In genomic region chr13:107626670-107627069, GRCm38 (mm10) we compare ENCODE assay signal across 17 mouse cellular contexts.
"Had no signal": no experiment of that assay in that cellular context is flagged by ENCODE, and none has a peak within 500 bp of the region (broad histone marks: within the 10 kb centered on the region; RNA-seq: fewer than 3 reads in every experiment).

No protein-coding gene starts in this region.

- DNase-seq: kidney, postnatal 25 days; layer of hippocampus, postnatal 36 days; liver, embryonic 13.5 days; lung, adult 2 months; lung, postnatal 14 days; lung, postnatal 4 days; retina, postnatal 1 day; right cerebral cortex, postnatal 25 days; spleen, adult 18-20 months; thymus, postnatal 25 days had no signal

- H3K4me3 ChIP-seq: left cerebral cortex, adult 2 months; liver, embryonic 13.5 days; midbrain, embryonic 15.5 days; myocyte; neural tube, embryonic 13.5 days; stomach, embryonic 15.5 days had no signal

- H3K4me2 ChIP-seq: liver, embryonic 13.5 days; midbrain, embryonic 11.5 days; midbrain, embryonic 15.5 days; neural tube, embryonic 13.5 days; stomach, embryonic 15.5 days had no signal

- H3K9ac ChIP-seq: liver, embryonic 13.5 days; midbrain, embryonic 15.5 days; neural tube, embryonic 13.5 days; stomach, embryonic 15.5 days had no signal

- H3K4me1 ChIP-seq: liver, embryonic 13.5 days; midbrain, embryonic 15.5 days; neural tube, embryonic 13.5 days; stomach, embryonic 15.5 days had no signal

- H3K27ac ChIP-seq: left cerebral cortex, adult 2 months; liver, embryonic 13.5 days; midbrain, embryonic 15.5 days; neural tube, embryonic 13.5 days; stomach, embryonic 15.5 days had no signal

- H3K36me3 ChIP-seq: liver, embryonic 13.5 days; midbrain, embryonic 15.5 days; neural tube, embryonic 13.5 days; stomach, embryonic 15.5 days had no signal

- H3K9me3 ChIP-seq: liver, embryonic 13.5 days; midbrain, embryonic 15.5 days; neural tube, embryonic 13.5 days; stomach, embryonic 15.5 days had no signal

- H3K27me3 ChIP-seq: liver, embryonic 13.5 days; midbrain, embryonic 15.5 days; stomach, embryonic 15.5 days had no signal

- ATAC-seq: intestine, embryonic 16.5 days; midbrain, embryonic 15.5 days had no signal
